ENCODE assay signal across 17 mouse cellular contexts in genomic region chr9:50493777-50494176, GRCm38 (mm10). TPM values are rescaled to one million over a fixed set of nuclear protein-coding genes. Genes with fewer than 3 reads are reported as not detected.
"Had no signal": no experiment of that assay in that cellular context is flagged by ENCODE, and none has a peak within 500 bp of the region (broad histone marks: within the 10 kb centered on the region; RNA-seq: fewer than 3 reads in every experiment).

No protein-coding gene starts in this region.

- H3K9ac ChIP-seq: liver, embryonic 12.5 days; liver, embryonic 14.5 days; lung, embryonic 14.5 days; midbrain, embryonic 12.5 days; neural tube, embryonic 13.5 days had no signal

- DNase-seq: lung, adult 18-20 months; lung, embryonic 14.5 days; lung, postnatal 10 days; lung, postnatal 4 days; midbrain, embryonic 14.5 days; right cerebral cortex, postnatal 14 days; thymus, adult 18-20 months; thymus, postnatal 14 days; thymus, postnatal 36 days had no signal

- H3K27me3 ChIP-seq: liver, embryonic 12.5 days; midbrain, embryonic 12.5 days; neural tube, embryonic 13.5 days had no signal

- H3K36me3 ChIP-seq: liver, embryonic 12.5 days; midbrain, embryonic 12.5 days; neural tube, embryonic 13.5 days had no signal

- H3K4me2 ChIP-seq: liver, embryonic 12.5 days; lung, embryonic 14.5 days; midbrain, embryonic 12.5 days; neural tube, embryonic 13.5 days had no signal

- H3K27ac ChIP-seq: liver, embryonic 12.5 days; liver, embryonic 14.5 days; midbrain, embryonic 12.5 days; neural tube, embryonic 13.5 days had no signal

- ATAC-seq: liver, embryonic 12.5 days; midbrain, embryonic 16.5 days had no signal

- H3K9me3 ChIP-seq: liver, embryonic 12.5 days; midbrain, embryonic 12.5 days; neural tube, embryonic 13.5 days had no signal

- H3K4me3 ChIP-seq: liver, embryonic 12.5 days; midbrain, embryonic 12.5 days; myocyte; neural tube, embryonic 13.5 days had no signal

RNA-seq across cellular contexts. Expression of gene Plet1, which starts 0.5 kb away (rescaled TPM):
- total RNA-seq: megakaryocyte, adult 5-6 weeks; megakaryocyte-erythroid progenitor cell, adult 5-6 weeks had no signal
